Mouse (Mus musculus): Measurements from ENCODE around the gene Pfdn5. TPM values are rescaled to one million over a fixed set of nuclear protein-coding genes. Genes with fewer than 3 reads are reported as not detected.
A peak's percentile ranks its signal among the peaks of the same experiment; 100 is the strongest.

The Pfdn5 gene
- polyA plus RNA-seq, 1 experiment: 239 TPM

DNA sequence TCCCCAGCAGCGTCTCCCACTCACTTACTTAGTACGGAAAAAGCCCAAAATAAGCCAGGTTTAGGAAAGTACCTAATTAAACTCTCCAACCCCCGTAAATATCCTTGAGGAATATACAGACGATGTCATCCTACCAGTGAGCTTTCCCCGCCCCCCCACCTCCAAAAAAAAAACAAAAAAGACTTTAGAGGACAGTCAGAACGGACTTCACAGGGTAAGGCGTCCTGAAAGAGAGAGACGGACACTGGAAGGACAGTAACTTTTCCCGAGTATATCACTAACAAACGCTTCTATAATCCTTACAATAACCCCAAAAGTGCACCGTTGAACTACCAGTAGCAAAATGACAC is 25.0 kb downstream of the Pfdn5 start:
- Histone ChIP-seq H3K4me3 (ENCODE audit: insufficient read depth, low read length) (peak overlapping the region; percentile 55), H3K4me1 (ENCODE audit: control insufficient read depth, insufficient read depth, low read length) (peaks cover 9% of the 10 kb centered on the region; the same call in 1 of the 2 replicates), H3K27ac (ENCODE audit: insufficient read depth, low read length) (peak overlapping the region; percentile 65)
- TF ChIP-seq CTCF (IDR thresholded peaks at IDR 0.05; ENCODE audit: borderline replicate concordance, insufficient read depth, low read length) (no peak), POLR2A (IDR thresholded peaks at IDR 0.05; ENCODE audit: low read depth, low read length) (no peak; the same call in 1 of the 2 replicates)

DNA sequence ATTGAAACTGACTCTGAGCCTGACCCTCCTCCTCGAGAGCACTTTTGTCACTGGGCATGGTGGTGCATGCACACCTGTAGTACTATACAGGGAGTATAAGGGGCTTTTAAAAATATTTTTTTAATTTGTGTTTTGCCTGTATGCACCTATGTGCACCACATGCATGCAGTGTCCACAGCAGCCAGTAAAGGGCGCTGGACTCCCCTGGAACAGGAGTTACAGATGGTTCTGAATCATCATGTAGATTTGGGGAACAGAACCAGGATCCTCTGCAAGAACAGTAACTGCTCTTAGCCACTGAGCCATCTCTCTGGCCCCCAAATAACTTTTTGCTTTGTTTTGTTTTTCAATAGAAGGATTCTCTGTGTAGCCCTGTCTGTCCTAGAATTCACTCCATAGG is 26.3 kb downstream of the Pfdn5 start:
- peaks cover 9% of the 10 kb centered on the region; the same call in 1 of the 2 replicates for H3K4me1 ChIP-seq (ENCODE audit: control insufficient read depth, insufficient read depth, low read length)
- no peak overlapping the region for H3K27ac ChIP-seq (ENCODE audit: insufficient read depth, low read length)
- no peak for TF ChIP-seq POLR2A (IDR thresholded peaks at IDR 0.05; ENCODE audit: low read depth, low read length)
- no peak for TF ChIP-seq CTCF (IDR thresholded peaks at IDR 0.05; ENCODE audit: borderline replicate concordance, insufficient read depth, low read length)
- no peak overlapping the region for H3K4me3 ChIP-seq (ENCODE audit: insufficient read depth, low read length)

DNA sequence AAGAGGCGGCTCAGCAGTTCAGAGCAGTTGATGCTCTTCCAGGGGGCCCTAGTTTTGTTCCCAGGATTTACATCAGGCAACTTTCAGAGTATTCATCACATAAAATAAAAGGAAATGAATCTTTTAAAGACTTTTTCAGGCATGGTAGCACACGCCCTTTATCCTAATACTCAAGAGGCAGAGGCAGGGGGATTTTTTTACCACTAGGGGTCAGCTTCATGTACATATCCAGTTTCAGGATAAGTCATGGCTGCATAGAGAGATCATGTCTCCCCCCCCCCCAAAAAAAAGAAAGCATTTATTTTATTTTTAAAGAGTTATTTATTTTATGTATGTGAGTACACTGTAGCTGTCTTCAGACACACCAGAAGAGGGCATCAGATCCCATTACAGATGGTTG is 28.1 kb downstream of the Pfdn5 start:
- Histone ChIP-seq H3K27ac (ENCODE audit: insufficient read depth, low read length) (no peak overlapping the region), H3K4me1 (ENCODE audit: control insufficient read depth, insufficient read depth, low read length) (peaks cover 7% of the 10 kb centered on the region; the same call in 1 of the 2 replicates), H3K4me3 (ENCODE audit: insufficient read depth, low read length) (no peak overlapping the region)
- no peak for TF ChIP-seq POLR2A (IDR thresholded peaks at IDR 0.05; ENCODE audit: low read depth, low read length)
- TF ChIP-seq CTCF (IDR thresholded peaks at IDR 0.05; ENCODE audit: borderline replicate concordance, insufficient read depth, low read length): no peak

DNA sequence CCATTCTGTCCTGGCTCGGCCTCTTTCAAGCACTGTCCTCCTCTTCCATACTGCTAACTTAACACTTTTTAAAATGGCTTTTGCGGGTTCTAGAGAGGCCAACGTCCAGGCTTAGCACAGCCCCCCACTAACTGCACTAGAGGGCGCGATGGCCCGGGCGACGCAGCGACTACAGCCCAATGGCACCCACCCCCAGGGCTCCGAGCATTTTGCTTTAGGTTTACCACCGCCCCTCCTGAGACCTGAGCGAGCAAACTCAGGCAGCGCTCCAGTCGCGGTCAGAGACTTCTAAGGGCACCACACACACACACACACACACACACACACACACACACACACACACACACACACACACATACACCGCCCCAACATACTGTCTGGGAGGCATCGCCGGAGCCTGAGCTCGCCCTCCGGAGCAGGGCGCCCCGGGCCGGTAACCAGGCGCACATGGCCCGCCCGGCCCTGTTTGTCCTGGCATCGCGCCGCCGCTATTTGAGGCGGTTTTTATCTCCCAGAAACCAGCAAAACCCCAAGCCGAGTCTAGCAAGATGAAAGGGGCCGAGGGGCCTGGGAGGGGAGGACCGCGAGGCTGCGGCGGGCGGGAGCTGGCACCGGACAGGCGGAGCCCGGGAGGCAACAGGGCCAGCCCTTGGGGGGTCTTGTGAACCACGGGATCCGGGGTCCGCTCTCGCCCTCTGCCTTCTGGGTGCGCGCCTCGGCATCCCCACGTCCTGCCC is 29.4 kb downstream of the Pfdn5 start:
- Histone ChIP-seq H3K27ac (ENCODE audit: insufficient read depth, low read length) (no peak overlapping the region), H3K4me1 (ENCODE audit: control insufficient read depth, insufficient read depth, low read length) (peaks cover 6% of the 10 kb centered on the region; the same call in 1 of the 2 replicates), H3K4me3 (ENCODE audit: insufficient read depth, low read length) (peak overlapping the region; percentile 30)
- TF ChIP-seq CTCF (IDR thresholded peaks at IDR 0.05; ENCODE audit: borderline replicate concordance, insufficient read depth, low read length) (peak; percentile 8; the same call in 1 of the 2 replicates), POLR2A (IDR thresholded peaks at IDR 0.05; ENCODE audit: low read depth, low read length) (peak; percentile 45)

DNA sequence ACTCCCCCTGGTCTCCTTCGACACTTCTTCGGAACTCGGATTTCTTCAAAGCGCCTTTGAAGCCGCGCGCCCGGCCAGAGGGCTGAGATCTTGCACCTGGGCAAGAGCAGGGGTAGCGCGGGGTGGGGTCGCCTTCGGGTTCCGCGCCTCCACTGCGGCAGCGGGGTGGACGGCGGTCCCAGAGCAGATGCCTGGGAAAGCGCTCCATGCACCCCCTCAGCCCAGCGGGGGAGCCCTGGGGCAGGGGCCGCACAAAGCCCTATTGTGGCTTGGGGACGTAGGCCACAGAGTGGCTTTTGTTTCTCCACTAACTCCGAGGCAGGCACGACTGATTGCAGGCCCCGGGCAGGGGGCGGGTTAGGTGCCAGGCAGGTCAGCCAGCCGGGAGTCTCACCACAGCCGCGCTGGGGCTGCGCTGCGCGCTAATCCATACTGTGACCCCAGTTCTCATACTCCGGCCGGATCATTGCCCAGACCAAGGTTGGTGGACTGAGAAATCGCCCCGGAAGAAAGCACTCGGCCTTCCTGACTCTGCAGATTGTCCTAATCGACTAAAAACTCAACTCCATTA is 30.0 kb downstream of the Pfdn5 start:
- no peak for TF ChIP-seq CTCF (IDR thresholded peaks at IDR 0.05; ENCODE audit: borderline replicate concordance, insufficient read depth, low read length)
- TF ChIP-seq POLR2A (IDR thresholded peaks at IDR 0.05; ENCODE audit: low read depth, low read length): no peak
- H3K4me3 ChIP-seq (ENCODE audit: insufficient read depth, low read length): peak overlapping the region; percentile 30
- no peak overlapping the region for H3K27ac ChIP-seq (ENCODE audit: insufficient read depth, low read length)
- H3K4me1 ChIP-seq (ENCODE audit: control insufficient read depth, insufficient read depth, low read length): peaks cover 6% of the 10 kb centered on the region; the same call in 1 of the 2 replicates

DNA sequence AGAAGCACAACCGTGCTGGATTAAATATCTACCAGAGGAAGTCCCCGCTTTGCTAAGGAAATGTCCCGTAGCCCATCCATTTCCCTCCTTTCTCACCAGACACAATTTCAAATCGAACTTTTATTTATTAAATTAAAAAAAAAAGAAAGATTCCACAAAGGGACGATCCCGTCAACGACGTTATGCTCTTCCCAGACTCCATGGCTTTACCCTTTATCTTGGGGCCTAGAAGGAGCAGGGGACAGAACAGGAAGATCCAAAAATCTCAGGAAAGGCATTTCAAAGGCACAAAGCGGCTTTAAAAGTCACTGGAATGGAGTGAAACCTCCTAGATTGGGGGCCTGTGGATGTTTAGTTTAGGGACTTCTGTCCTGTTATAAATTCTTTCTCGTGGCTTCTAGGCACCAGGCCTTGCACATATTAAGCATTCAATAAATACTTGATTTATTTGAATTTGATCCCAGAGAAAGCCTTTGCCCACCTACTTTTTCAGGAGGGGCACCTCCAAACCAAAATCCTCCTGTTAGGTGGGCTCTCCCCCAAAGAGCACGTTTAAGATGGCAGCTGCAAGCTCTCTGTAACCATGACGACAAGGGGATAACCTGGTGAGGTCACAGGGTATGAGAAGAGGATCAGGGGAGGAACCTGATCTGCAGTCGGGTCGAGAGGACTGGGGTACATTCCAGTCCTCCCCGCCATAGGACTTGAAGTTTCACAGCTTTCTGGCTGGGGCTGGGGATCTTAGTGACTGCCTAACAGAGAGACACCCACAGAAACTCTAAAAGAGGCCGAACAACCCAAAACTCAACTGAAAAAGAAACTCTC is 30.8 kb downstream of the Pfdn5 start:
- Histone ChIP-seq H3K4me1 (ENCODE audit: control insufficient read depth, insufficient read depth, low read length) (peaks cover 3% of the 10 kb centered on the region; the same call in 1 of the 2 replicates), H3K4me3 (ENCODE audit: insufficient read depth, low read length) (no peak overlapping the region), H3K27ac (ENCODE audit: insufficient read depth, low read length) (no peak overlapping the region)
- TF ChIP-seq CTCF (IDR thresholded peaks at IDR 0.05; ENCODE audit: borderline replicate concordance, insufficient read depth, low read length) (no peak), POLR2A (IDR thresholded peaks at IDR 0.05; ENCODE audit: low read depth, low read length) (no peak)

DNA sequence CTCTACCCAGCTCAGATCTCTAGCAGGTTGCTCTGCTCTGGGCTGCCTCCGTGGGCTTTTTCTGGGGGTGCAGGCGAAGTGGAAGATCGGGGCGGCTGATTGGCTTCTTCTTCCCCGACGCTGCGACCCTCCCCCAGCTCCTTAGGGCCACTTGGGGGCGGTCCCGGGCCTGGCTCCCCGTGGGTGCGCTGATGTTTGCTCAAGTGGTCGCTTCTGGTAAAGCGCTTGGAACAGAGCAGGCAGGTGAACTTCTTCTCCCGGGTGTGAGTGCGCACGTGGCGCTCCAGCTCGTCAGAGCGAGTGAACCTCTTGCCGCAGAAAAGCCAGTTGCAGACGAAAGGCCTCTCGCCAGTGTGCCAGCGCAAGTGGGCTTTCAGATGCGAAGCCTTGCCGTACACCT is 32.2 kb downstream of the Pfdn5 start:
- Histone ChIP-seq H3K27ac (ENCODE audit: insufficient read depth, low read length) (no peak overlapping the region), H3K4me3 (ENCODE audit: insufficient read depth, low read length) (no peak overlapping the region), H3K4me1 (ENCODE audit: control insufficient read depth, insufficient read depth, low read length) (peaks cover 3% of the 10 kb centered on the region; the same call in 1 of the 2 replicates)
- TF ChIP-seq POLR2A (IDR thresholded peaks at IDR 0.05; ENCODE audit: low read depth, low read length) (no peak), CTCF (IDR thresholded peaks at IDR 0.05; ENCODE audit: borderline replicate concordance, insufficient read depth, low read length) (no peak)

DNA sequence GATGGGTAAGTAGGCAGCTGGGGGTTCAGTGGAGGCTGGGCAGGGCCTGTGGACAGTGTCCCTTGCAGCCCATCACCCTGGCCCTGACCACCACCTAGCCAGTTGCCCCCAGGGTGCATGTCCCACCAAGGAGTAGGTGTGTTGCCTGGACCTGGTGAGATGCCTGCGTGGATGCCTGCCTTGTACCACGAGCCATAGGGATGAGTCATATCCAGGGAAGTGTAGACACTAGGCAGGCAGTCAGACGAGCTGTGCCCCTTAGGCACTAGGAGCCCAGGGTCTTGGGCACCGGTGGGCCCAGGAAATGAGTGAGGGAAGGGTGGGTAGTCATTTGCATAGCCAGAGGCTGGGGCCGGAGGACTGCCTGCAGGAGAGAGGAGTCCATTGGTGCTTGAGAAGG is 32.9 kb downstream of the Pfdn5 start:
- no peak for TF ChIP-seq POLR2A (IDR thresholded peaks at IDR 0.05; ENCODE audit: low read depth, low read length)
- TF ChIP-seq CTCF (IDR thresholded peaks at IDR 0.05; ENCODE audit: borderline replicate concordance, insufficient read depth, low read length): no peak
- Histone ChIP-seq H3K4me1 (ENCODE audit: control insufficient read depth, insufficient read depth, low read length) (peaks cover 3% of the 10 kb centered on the region; the same call in 1 of the 2 replicates), H3K4me3 (ENCODE audit: insufficient read depth, low read length) (no peak overlapping the region), H3K27ac (ENCODE audit: insufficient read depth, low read length) (no peak overlapping the region)

DNA sequence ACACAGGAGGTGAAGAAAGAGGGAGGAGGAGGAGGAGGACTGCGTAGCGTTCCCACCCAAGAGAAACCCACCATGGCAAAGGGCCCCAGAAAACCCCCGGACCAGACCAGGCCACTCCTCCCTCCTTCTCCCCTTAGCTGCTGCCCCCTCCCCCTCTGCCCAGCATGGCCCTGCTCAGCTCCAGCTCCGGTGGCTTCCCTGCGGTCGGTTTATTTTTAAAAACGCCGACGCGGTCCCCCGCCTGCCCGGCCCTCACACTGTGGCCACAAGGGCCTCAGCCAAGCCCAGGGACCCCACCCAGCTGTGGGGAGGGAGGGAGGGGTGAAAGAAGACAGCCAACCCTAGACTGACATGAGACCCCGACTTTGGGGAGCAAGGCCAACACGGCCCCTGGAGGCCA is 36.7 kb downstream of the Pfdn5 start:
- H3K4me3 ChIP-seq (ENCODE audit: insufficient read depth, low read length): no peak overlapping the region
- no peak for TF ChIP-seq CTCF (IDR thresholded peaks at IDR 0.05; ENCODE audit: borderline replicate concordance, insufficient read depth, low read length)
- no peak for TF ChIP-seq POLR2A (IDR thresholded peaks at IDR 0.05; ENCODE audit: low read depth, low read length)
- H3K27ac ChIP-seq (ENCODE audit: insufficient read depth, low read length): no peak overlapping the region
- no peaks in the 10 kb centered on the region; the same call in 1 of the 2 replicates for H3K4me1 ChIP-seq (ENCODE audit: control insufficient read depth, insufficient read depth, low read length)

Measured in embryonic fibroblast, embryonic 13.5 days (primary cell).